Mouse (Mus musculus) kidney, adult 2 months (tissue): Measurements from ENCODE around the gene Isy1. TPM values are rescaled to one million over a fixed set of nuclear protein-coding genes. Genes with fewer than 3 reads are reported as not detected.

Experiments used
- DNase-seq: peaks from one replicate; pipeline ENCODE4 v3.0.0; 2021
- H3K27ac ChIP-seq: fragments of 200-500 bp; 2 replicates; pipeline ENCODE4 v1.5.1; 2012; ENCODE audit warnings: low read depth, low read length, control low read depth, inconsistent platforms; ENCODE audit not compliant: insufficient read depth
- H3K27me3 ChIP-seq: fragments of 200-500 bp; replicated peaks from 2 replicates; pipeline ENCODE4 v1.6.1; 2012; ENCODE audit warnings: mild to moderate bottlenecking, moderate library complexity, low read length, inconsistent platforms; ENCODE audit not compliant: control insufficient read depth, insufficient read depth
- H3K36me3 ChIP-seq: fragments of 200-500 bp; 2 replicates; pipeline ENCODE4 v1.6.1; 2012; ENCODE audit warnings: mild to moderate bottlenecking, moderate library complexity, low read length, inconsistent platforms; ENCODE audit not compliant: control insufficient read depth, insufficient read depth
- H3K4me1 ChIP-seq: fragments of 200-500 bp; 2 replicates; pipeline ENCODE4 v1.6.1; 2011; ENCODE audit warnings: low read length; ENCODE audit not compliant: control insufficient read depth, insufficient read depth
- H3K4me3 ChIP-seq: fragments of 200-500 bp; 2 replicates; pipeline ENCODE4 v1.5.1; 2011; ENCODE audit warnings: mild to moderate bottlenecking, low read depth, low read length, control low read depth; ENCODE audit not compliant: insufficient read depth
- CTCF ChIP-seq: fragments of 200-500 bp; conservative IDR thresholded peaks from 2 replicates; pipeline ENCODE4 v1.5.1; 2011; ENCODE audit warnings: low read depth, mild to moderate bottlenecking, control low read depth, low read length, moderate library complexity, mixed read lengths; ENCODE audit not compliant: insufficient read depth, insufficient read length
- POLR2A ChIP-seq: fragments of 200-500 bp; IDR thresholded peaks from one replicate; pipeline ENCODE4 v1.6.1; 2011; ENCODE audit warnings: low read depth, low read length, control low read depth
- WGBS: fragments of 180-500 bp; shearing (Covaris S2); methylation state at CpG from one replicate; pipeline ENCODE4 v1.1.7; 2018; 5-methylcytosine and 5-hydroxymethylcytosine counted together
- polyA plus RNA-seq: library from polyadenylated mRNA; depleted of rRNA; stranded (reverse); fragments of >200 nt; gene quantifications from 2 replicates; pipeline ENCODE4 v1.2.3, GENCODE M21; 2012; rRNA removed

Gene Isy1
- 14.1 and 18.4 TPM in 2 replicates for polyA plus RNA-seq

- no peaks in the 10 kb centered on the region for H3K27me3 ChIP-seq
- peak within 1 kb of the TSS; percentile 92 for H3K27ac ChIP-seq
- WGBS = under 1% methylated on average over 46 of the region's 46 CpGs
- peak within 1 kb of the TSS; percentile 75 for H3K4me3 ChIP-seq
- H3K36me3 ChIP-seq = peaks cover 7% of the 10 kb centered on the region
- DNase-seq = peak; percentile 98
- TF ChIP-seq POLR2A = peak; percentile 77
- no peak for TF ChIP-seq CTCF
- no peaks in the 10 kb centered on the region for H3K4me1 ChIP-seq
Measured at GRCm38 (mm10) chr6:87838551-87839197, at the start of gene Isy1. TSS of gene Isy1 (minus strand) at chr6:87838798.

- peak; percentile 100 for DNase-seq
- Histone ChIP-seq H3K4me3 (peak within 1 kb of the TSS; percentile 85), H3K36me3 (no peaks in the 10 kb centered on the region), H3K27ac (peak within 1 kb of the TSS; percentile 26), H3K27me3 (no peaks in the 10 kb centered on the region), H3K4me1 (peaks cover 8% of the 10 kb centered on the region; the same call in 1 of the 2 replicates)
- WGBS = under 1% methylated on average over 31 of the region's 31 CpGs
- peak; percentile 92 for TF ChIP-seq CTCF
- TF ChIP-seq POLR2A = peak; percentile 68
Measured at GRCm38 (mm10) chr6:87887594-87888233, 49.1 kb upstream of the Isy1 start, which contains the start of gene Copg1. TSS of gene Copg1 (plus strand) at chr6:87887814.

- peak overlapping the region; percentile 17 for H3K27ac ChIP-seq
- peaks cover 8% of the 10 kb centered on the region; the same call in 1 of the 2 replicates for H3K4me1 ChIP-seq
- 33% methylated on average over 1 of the region's 1 CpGs for WGBS
- no peak for TF ChIP-seq POLR2A
- no peak for TF ChIP-seq CTCF
- H3K27me3 ChIP-seq = no peaks in the 10 kb centered on the region
- no peaks in the 10 kb centered on the region for H3K36me3 ChIP-seq
- H3K4me3 ChIP-seq = no peak overlapping the region
- DNase-seq = peak; percentile 39
Measured at GRCm38 (mm10) chr6:87886721-87887120, 48.1 kb upstream of the Isy1 start.

- Histone ChIP-seq H3K27me3 (no peaks in the 10 kb centered on the region), H3K4me1 (peaks cover 8% of the 10 kb centered on the region; the same call in 1 of the 2 replicates), H3K4me3 (no peak overlapping the region), H3K36me3 (no peaks in the 10 kb centered on the region), H3K27ac (no peak overlapping the region)
- DNase-seq = no peak
- TF ChIP-seq POLR2A = no peak
- TF ChIP-seq CTCF = no peak
- 68% methylated on average over 4 of the region's 4 CpGs for WGBS
Measured at GRCm38 (mm10) chr6:87882816-87883215, 44.2 kb upstream of the Isy1 start.

GRCm38 (mm10) chr6:87882221-87882620, 43.6 kb upstream of the Isy1 start:
- H3K36me3 ChIP-seq = no peaks in the 10 kb centered on the region
- peaks cover 5% of the 10 kb centered on the region; the same call in 1 of the 2 replicates for H3K4me1 ChIP-seq
- no peak for DNase-seq
- TF ChIP-seq CTCF = no peak
- no peak for TF ChIP-seq POLR2A
- 83% methylated on average over 3 of the region's 3 CpGs for WGBS
- no peak overlapping the region for H3K27ac ChIP-seq
- H3K27me3 ChIP-seq = no peaks in the 10 kb centered on the region
- no peak overlapping the region for H3K4me3 ChIP-seq

- DNase-seq = no peak
- Histone ChIP-seq H3K27ac (no peak overlapping the region), H3K4me3 (no peak overlapping the region), H3K4me1 (peaks cover 6% of the 10 kb centered on the region; the same call in 1 of the 2 replicates), H3K27me3 (no peaks in the 10 kb centered on the region), H3K36me3 (no peaks in the 10 kb centered on the region)
- TF ChIP-seq CTCF = no peak
- TF ChIP-seq POLR2A = no peak
- WGBS = 76% methylated on average over 3 of the region's 3 CpGs
Measured at GRCm38 (mm10) chr6:87879628-87880027, 41.0 kb upstream of the Isy1 start.

- no peak overlapping the region for H3K27ac ChIP-seq
- H3K36me3 ChIP-seq = no peaks in the 10 kb centered on the region
- H3K27me3 ChIP-seq = no peaks in the 10 kb centered on the region
- H3K4me3 ChIP-seq = no peak overlapping the region
- DNase-seq = peak; percentile 12
- H3K4me1 ChIP-seq = peaks cover 6% of the 10 kb centered on the region; the same call in 1 of the 2 replicates
- 32% methylated on average over 4 of the region's 4 CpGs for WGBS
- no peak for TF ChIP-seq CTCF
- TF ChIP-seq POLR2A = no peak
Measured at GRCm38 (mm10) chr6:87879010-87879409, 40.4 kb upstream of the Isy1 start.
